Mouse (Mus musculus): ENCODE data around the gene Gm49358.

DNA sequence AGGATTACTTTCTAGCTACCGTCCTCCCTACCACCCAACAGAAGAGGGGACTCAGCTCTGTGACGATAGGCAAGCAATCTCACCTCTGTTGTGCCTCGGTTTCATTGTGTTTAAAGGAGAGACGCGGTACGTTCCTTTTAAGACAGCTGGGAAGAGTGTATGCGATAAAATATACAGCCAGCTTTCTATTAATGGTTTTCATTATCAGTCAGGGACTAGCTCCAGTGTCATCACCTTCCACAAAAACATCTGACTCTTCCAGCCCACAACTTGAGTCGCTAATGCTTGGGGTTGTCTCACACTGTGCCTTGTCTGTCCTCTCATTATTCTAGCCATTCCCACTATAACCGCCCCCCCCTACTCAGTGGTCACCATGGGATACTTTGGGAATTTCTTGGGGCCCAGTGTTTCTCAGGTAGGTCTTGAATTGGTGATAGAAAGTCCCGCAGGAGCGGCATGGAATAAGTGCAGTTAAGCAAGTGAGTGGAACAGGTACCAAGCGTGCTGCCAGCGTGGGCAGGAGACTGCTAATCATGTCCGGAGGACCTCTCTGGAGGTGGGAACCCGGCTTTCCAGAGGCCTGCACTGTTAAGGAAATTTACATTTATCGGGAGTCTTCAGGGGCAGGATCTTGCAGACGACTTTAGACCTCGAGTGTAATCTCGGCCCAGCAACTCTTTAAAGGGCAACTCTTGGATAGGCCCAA lies 14.0 kb downstream of the Gm49358 start:
- TF ChIP-seq CTCF (IDR thresholded peaks at IDR 0.05; ENCODE audit: low read depth) (no peak), EP300 (optimal IDR thresholded peaks at IDR 0.05) (no peak)

Measured in stomach, postnatal 0 days (tissue).